Comparison of ENCODE assay signal across 17 mouse cellular contexts in genomic region chr11:29765063-29765462, GRCm38 (mm10).
DNase-seq lines count a peak whose midpoint lies in the region; ATAC-seq and TF ChIP-seq lines count a peak whose summit lies in the region.
"Had no signal": no experiment of that assay in that cellular context is flagged by ENCODE, and none has a peak within 500 bp of the region (broad histone marks: within the 10 kb centered on the region; RNA-seq: fewer than 3 reads in every experiment).

No protein-coding gene starts in this region.

- H3K36me3 ChIP-seq in heart, embryonic 12.5 days = no peaks in the 10 kb centered on the region
- no peaks in the 10 kb centered on the region for H3K36me3 ChIP-seq in midbrain, embryonic 13.5 days
- H3K36me3 ChIP-seq: embryonic facial prominence, embryonic 15.5 days; heart, embryonic 13.5 days had no signal

- no peak overlapping the region for H3K27ac ChIP-seq in heart, embryonic 12.5 days (ENCODE audit: poor library complexity, severe bottlenecking)
- H3K27ac ChIP-seq in cerebellum, adult 2 months (ENCODE audit: insufficient read depth, low read length) = no peak overlapping the region
- no peak overlapping the region for H3K27ac ChIP-seq in midbrain, embryonic 13.5 days
- H3K27ac ChIP-seq: embryonic facial prominence, embryonic 15.5 days; heart, embryonic 13.5 days had no signal

- no peaks in the 10 kb centered on the region for H3K4me1 ChIP-seq in heart, embryonic 12.5 days (replicated peaks)
- peaks cover 20% of the 10 kb centered on the region for H3K4me1 ChIP-seq in cerebellum, adult 2 months (ENCODE audit: control insufficient read depth, insufficient read depth, low read length)
- 0 out of 2 replicates have a peak, but pooled peaks cover 3% of the 10 kb centered on the region for H3K4me1 ChIP-seq in midbrain, embryonic 13.5 days (replicated peaks)
- H3K4me1 ChIP-seq: embryonic facial prominence, embryonic 15.5 days had no signal

- no peaks in the 10 kb centered on the region for H3K27me3 ChIP-seq in heart, embryonic 12.5 days (replicated peaks)
- no peaks in the 10 kb centered on the region for H3K27me3 ChIP-seq in cerebellum, adult 2 months (ENCODE audit: control insufficient read depth, insufficient read depth, low read length)
- no peaks in the 10 kb centered on the region for H3K27me3 ChIP-seq in midbrain, embryonic 13.5 days
- H3K27me3 ChIP-seq: embryonic facial prominence, embryonic 15.5 days; heart, embryonic 13.5 days had no signal

- H3K4me2 ChIP-seq in heart, embryonic 12.5 days = no peak overlapping the region
- H3K4me2 ChIP-seq in midbrain, embryonic 13.5 days (replicated peaks) = no peak overlapping the region
- H3K4me2 ChIP-seq: embryonic facial prominence, embryonic 15.5 days; heart, embryonic 13.5 days; midbrain, embryonic 11.5 days had no signal

- no peak for TF ChIP-seq POLR2A in cerebellum, adult 2 months (IDR thresholded peaks at IDR 0.05; ENCODE audit: borderline replicate concordance, insufficient read depth, low read length)

- DNase-seq in heart, adult 11 months = peak; percentile 55
- peak; percentile 83 for DNase-seq in brain, adult 2 months (ENCODE audit: low read depth, low spot score)
- DNase-seq in cerebellum, adult 2 months = peak; percentile 60 to 81
- DNase-seq in retina, embryonic 14.5 days (ENCODE audit: low spot score) = peak; percentile 52
- DNase-seq: heart, postnatal 36 days; kidney, adult 18-20 months; kidney, postnatal 10 days; lung, adult 2 months; lung, postnatal 4 days; thymus, postnatal 4 days had no signal

- no peak overlapping the region for H3K4me3 ChIP-seq in heart, embryonic 12.5 days
- H3K4me3 ChIP-seq in cerebellum, adult 2 months (replicated peaks; ENCODE audit: insufficient read depth, low read depth, low read length) = no peak overlapping the region
- no peak overlapping the region for H3K4me3 ChIP-seq in midbrain, embryonic 13.5 days (replicated peaks)
- H3K4me3 ChIP-seq: embryonic facial prominence, embryonic 15.5 days; heart, embryonic 13.5 days had no signal

- no peak for TF ChIP-seq CTCF in cerebellum, adult 2 months (IDR thresholded peaks at IDR 0.05; ENCODE audit: borderline replicate concordance, insufficient read depth, low read depth, low read length)

- 71% methylated on average over 4 of the region's 4 CpGs for WGBS in heart, embryonic 12.5 days
- WGBS in cerebellum, adult 2 months = 3% methylated on average over 4 of the region's 4 CpGs
- WGBS in midbrain, embryonic 13.5 days = 43% methylated on average over 4 of the region's 4 CpGs

- no peak overlapping the region for H3K9ac ChIP-seq in heart, embryonic 12.5 days
- H3K9ac ChIP-seq in midbrain, embryonic 13.5 days (replicated peaks) = no peak overlapping the region
- H3K9ac ChIP-seq: embryonic facial prominence, embryonic 15.5 days; heart, embryonic 13.5 days had no signal

- no peaks in the 10 kb centered on the region for H3K9me3 ChIP-seq in heart, embryonic 12.5 days (replicated peaks)
- no peaks in the 10 kb centered on the region for H3K9me3 ChIP-seq in midbrain, embryonic 13.5 days
- H3K9me3 ChIP-seq: embryonic facial prominence, embryonic 15.5 days; heart, embryonic 13.5 days had no signal

- ATAC-seq in heart, embryonic 12.5 days (ENCODE audit: insufficient number of reproducible peaks, low FRiP score) = no peak
- ATAC-seq in midbrain, embryonic 13.5 days = no peak
- no peak for ATAC-seq in megakaryocyte progenitor cell, adult 5-6 weeks (replicated peaks; ENCODE audit: poor library complexity)
- ATAC-seq: hindbrain, embryonic 16.5 days had no signal
